Mouse (Mus musculus) myocyte (in vitro differentiated cells): ENCODE results near the gene Crebrf. TPM values are rescaled to one million over a fixed set of nuclear protein-coding genes. Genes with fewer than 3 reads are reported as not detected.

ENCODE experiments used
- H3K27me3 ChIP-seq: one replicate; pipeline ENCODE4 v1.6.1; 2011; ENCODE audit not compliant: control insufficient read depth, insufficient read depth, insufficient read length
- H3K36me3 ChIP-seq: one replicate; pipeline ENCODE4 v1.6.1; 2011; ENCODE audit not compliant: control insufficient read depth, insufficient read depth
- H3K4me2 ChIP-seq: one replicate; pipeline ENCODE4 v1.6.1; 2011; ENCODE audit warnings: low read depth, control low read depth
- H3K4me3 ChIP-seq: one replicate; pipeline ENCODE4 v1.5.1; 2011; ENCODE audit warnings: mild to moderate bottlenecking, control low read depth, moderate library complexity
- H3K79me2 ChIP-seq: one replicate; pipeline ENCODE4 v1.6.1; 2011; ENCODE audit not compliant: control insufficient read depth, insufficient read depth
- H3ac ChIP-seq: one replicate; pipeline ENCODE4 v1.6.1; 2011; ENCODE audit not compliant: control insufficient read depth, insufficient read length
- CEBPB ChIP-seq: IDR thresholded peaks from 2 replicates; pipeline ENCODE4 v1.6.1; 2011; ENCODE audit warnings: mild to moderate bottlenecking, moderate library complexity; ENCODE audit not compliant: poor library complexity, insufficient read depth, severe bottlenecking
- E2F4 ChIP-seq: IDR thresholded peaks from one replicate; pipeline ENCODE4 v1.6.1; 2011; ENCODE audit warnings: mild to moderate bottlenecking, control low read depth, moderate library complexity; ENCODE audit not compliant: insufficient read depth
- MAX ChIP-seq: IDR thresholded peaks from one replicate; pipeline ENCODE4 v1.6.1; 2011; ENCODE audit warnings: low read depth, mild to moderate bottlenecking, control low read depth
- MYOD1 ChIP-seq, 3 experiments: IDR thresholded peaks; one replicate each; pipeline ENCODE4 v1.6.1; 2011; ENCODE audit warnings: control low read depth in 2 of 3, low read depth in 2 of 3, mild to moderate bottlenecking in 2 of 3, moderate library complexity in 1 of 3; ENCODE audit not compliant: insufficient read length in 2 of 3, control insufficient read depth in 1 of 3
- MYOG ChIP-seq, 3 experiments: IDR thresholded peaks; one replicate each; pipeline ENCODE4 v1.6.1; 2011; ENCODE audit warnings: control low read depth in 2 of 3, low read depth in 2 of 3, mild to moderate bottlenecking in 2 of 3; ENCODE audit not compliant: insufficient read length in 2 of 3, control insufficient read depth in 1 of 3, insufficient read depth in 1 of 3
- POLR2A ChIP-seq: IDR thresholded peaks from one replicate; pipeline ENCODE4 v1.6.1; 2011; ENCODE audit warnings: low read depth, mild to moderate bottlenecking, control low read depth, moderate library complexity; ENCODE audit not compliant: insufficient read length
- POLR2AphosphoS2 ChIP-seq: IDR thresholded peaks from one replicate; pipeline ENCODE4 v1.6.1; 2011; ENCODE audit warnings: low read depth, control low read depth; ENCODE audit not compliant: insufficient read length
- REST ChIP-seq: IDR thresholded peaks from one replicate; pipeline ENCODE4 v1.6.1; 2011; ENCODE audit warnings: mild to moderate bottlenecking, control low read depth, moderate library complexity; ENCODE audit not compliant: insufficient read depth, insufficient read length
- SRF ChIP-seq: IDR thresholded peaks from one replicate; pipeline ENCODE4 v1.6.1; 2011; ENCODE audit warnings: low read depth; ENCODE audit not compliant: control insufficient read depth, insufficient read length
- TCF12 ChIP-seq: IDR thresholded peaks from one replicate; pipeline ENCODE4 v1.6.1; 2011; ENCODE audit warnings: mild to moderate bottlenecking, control low read depth; ENCODE audit not compliant: poor library complexity, insufficient read depth, severe bottlenecking
- TCF3 ChIP-seq: IDR thresholded peaks from one replicate; pipeline ENCODE4 v1.6.1; 2011; ENCODE audit warnings: low read depth, control low read depth; ENCODE audit not compliant: insufficient read length
- USF1 ChIP-seq: IDR thresholded peaks from one replicate; pipeline ENCODE4 v1.6.1; 2011; ENCODE audit warnings: low read depth, mild to moderate bottlenecking, control low read depth, moderate library complexity
- polyA plus RNA-seq: library from polyadenylated mRNA; unstranded; fragments of >200 nt; fragmentation: generic; extraction: Trizol; gene quantifications from one replicate; pipeline ENCODE4 v1.2.1, GENCODE M21; 2012; ENCODE audit warnings: missing spikeins

Crebrf gene
- polyA plus RNA-seq, 1 experiment: 2.2 TPM

DNA sequence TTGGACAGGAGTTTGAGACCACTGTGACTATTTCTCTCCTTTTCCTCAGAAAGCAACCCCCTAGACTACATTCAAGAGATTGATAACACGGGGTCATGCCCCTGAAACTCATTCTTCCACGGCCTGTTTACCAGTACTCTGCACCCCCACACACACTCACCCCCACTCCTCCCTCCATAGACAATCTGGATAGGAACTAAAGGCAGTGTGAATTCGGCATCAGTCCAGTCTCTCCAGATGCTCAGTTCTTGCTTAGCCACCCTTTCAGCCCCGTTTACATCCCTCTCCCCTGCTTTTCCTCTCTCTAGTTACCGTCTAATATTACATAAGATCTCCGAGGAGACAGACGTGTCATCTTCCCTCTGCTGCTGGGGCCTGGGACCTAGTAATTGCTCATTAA, 21.3 kb upstream of the Crebrf start:
- Histone ChIP-seq H3ac (no peak overlapping the region), H3K27me3 (no peaks in the 10 kb centered on the region), H3K4me2 (no peak overlapping the region), H3K79me2 (peaks cover 5% of the 10 kb centered on the region), H3K36me3 (peaks cover 5% of the 10 kb centered on the region), H3K4me3 (no peak overlapping the region)
- TF ChIP-seq MAX (no peak), TCF3 (no peak), POLR2AphosphoS2 (no peak), E2F4 (no peak), MYOG (IDR thresholded peaks at IDR 0.05; ENCODE audit: control insufficient read depth in 1 of 3, insufficient read depth in 1 of 3, insufficient read length in 2 of 3, low read depth in 2 of 3) (no peak), POLR2A (no peak), SRF (no peak), USF1 (no peak), CEBPB (no peak), MYOD1 (IDR thresholded peaks at IDR 0.05; ENCODE audit: control insufficient read depth in 1 of 3, insufficient read length in 2 of 3, low read depth in 2 of 3) (no peak), TCF12 (no peak), REST (no peak)

- Histone ChIP-seq H3K27me3 (no peaks in the 10 kb centered on the region), H3K36me3 (peaks cover 6% of the 10 kb centered on the region), H3K4me3 (no peak overlapping the region), H3K79me2 (peaks cover 5% of the 10 kb centered on the region), H3K4me2 (no peak overlapping the region), H3ac (no peak overlapping the region)
- TF ChIP-seq TCF12 (no peak), SRF (no peak), TCF3 (no peak), POLR2AphosphoS2 (no peak)
Observed at GRCm38 (mm10) chr17:26695193-26695592, 20.3 kb upstream of the Crebrf start.

- no peak overlapping the region for H3ac ChIP-seq
- no peaks in the 10 kb centered on the region for H3K27me3 ChIP-seq
- no peak for TF ChIP-seq TCF3
- no peak for TF ChIP-seq MAX
- TF ChIP-seq MYOG (IDR thresholded peaks at IDR 0.05; ENCODE audit: control insufficient read depth in 1 of 3, insufficient read depth in 1 of 3, insufficient read length in 2 of 3, low read depth in 2 of 3): no peak
- TF ChIP-seq REST: no peak
- no peak for TF ChIP-seq POLR2A
- H3K4me3 ChIP-seq: no peak overlapping the region
- H3K79me2 ChIP-seq: no peaks in the 10 kb centered on the region
- peaks cover 6% of the 10 kb centered on the region for H3K36me3 ChIP-seq
- H3K4me2 ChIP-seq: no peak overlapping the region
Observed at GRCm38 (mm10) chr17:26698846-26699245, 16.6 kb upstream of the Crebrf start.

DNA sequence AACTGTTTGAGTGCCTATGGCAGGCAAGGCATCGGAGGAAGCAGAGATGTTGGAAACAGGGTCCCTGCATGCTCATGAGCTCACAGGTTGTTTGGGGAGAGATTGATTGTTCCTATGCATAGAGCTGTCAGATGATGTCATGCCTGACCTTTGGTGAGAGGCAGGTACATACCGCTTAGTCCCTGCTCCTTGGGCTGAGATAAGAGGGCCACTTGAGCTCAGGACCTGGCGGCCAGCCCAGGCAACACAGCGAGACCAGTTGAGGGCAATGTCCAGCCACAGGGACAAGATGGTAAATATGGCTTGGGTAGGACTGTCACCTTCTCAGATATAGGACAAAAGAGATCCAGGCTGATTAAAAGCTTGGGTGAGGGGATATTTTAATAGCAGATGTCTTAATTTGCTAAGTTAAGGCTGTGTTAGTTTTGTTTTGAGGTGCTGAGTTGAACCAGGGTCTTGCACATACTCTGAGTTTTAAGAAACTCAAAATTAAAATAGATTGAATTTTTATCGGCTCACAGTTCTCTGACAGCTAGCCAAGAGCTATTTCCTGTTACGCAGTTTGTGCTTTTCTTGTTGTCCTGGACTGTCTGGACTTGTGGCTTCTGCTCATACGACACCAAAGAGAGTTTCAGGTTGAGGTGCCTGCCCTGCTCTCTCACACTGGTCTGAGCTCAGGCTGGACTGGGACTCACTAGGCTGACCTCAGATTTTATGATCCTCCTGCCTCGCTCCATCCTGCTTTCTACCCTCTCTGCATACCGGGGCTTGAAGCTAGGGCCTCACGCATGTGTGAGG, 15.4 kb upstream of the Crebrf start:
- Histone ChIP-seq H3K4me2 (no peak overlapping the region), H3K4me3 (no peak overlapping the region), H3K79me2 (no peaks in the 10 kb centered on the region), H3K27me3 (no peaks in the 10 kb centered on the region), H3ac (no peak overlapping the region), H3K36me3 (peaks cover 6% of the 10 kb centered on the region)
- TF ChIP-seq SRF: no peak

GRCm38 (mm10) chr17:26701565-26701964, 13.9 kb upstream of the Crebrf start:
- H3K27me3 ChIP-seq: no peaks in the 10 kb centered on the region
- no peaks in the 10 kb centered on the region for H3K79me2 ChIP-seq
- peaks cover 6% of the 10 kb centered on the region for H3K36me3 ChIP-seq
- no peak overlapping the region for H3K4me2 ChIP-seq
- H3K4me3 ChIP-seq: no peak overlapping the region
- no peak overlapping the region for H3ac ChIP-seq
- no peak for TF ChIP-seq POLR2AphosphoS2
- TF ChIP-seq MYOG (IDR thresholded peaks at IDR 0.05; ENCODE audit: control insufficient read depth in 1 of 3, insufficient read depth in 1 of 3, insufficient read length in 2 of 3, low read depth in 2 of 3): no peak

DNA sequence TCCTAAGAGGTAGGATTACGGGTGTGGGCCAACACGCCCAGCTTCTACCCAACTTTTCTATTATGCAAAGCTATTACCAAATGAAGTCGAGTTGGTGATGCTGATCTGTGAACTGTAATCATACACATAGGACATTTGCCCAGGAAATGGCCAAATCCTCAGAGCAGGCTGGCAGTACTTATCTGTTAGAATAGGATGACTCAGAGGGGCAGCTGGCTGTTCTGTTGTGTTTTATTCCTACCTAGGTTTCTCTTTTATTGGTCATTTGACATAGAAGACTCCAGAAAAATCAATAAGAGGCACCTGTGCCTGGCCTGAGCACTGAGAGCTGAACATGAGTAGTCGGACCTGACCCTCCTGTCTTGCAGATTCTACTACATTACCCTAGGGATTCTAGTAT, 12.8 kb upstream of the Crebrf start:
- TF ChIP-seq TCF12: no peak
- no peak for TF ChIP-seq MYOD1 (IDR thresholded peaks at IDR 0.05; ENCODE audit: control insufficient read depth in 1 of 3, insufficient read length in 2 of 3, low read depth in 2 of 3)
- no peak for TF ChIP-seq TCF3
- TF ChIP-seq CEBPB: no peak
- TF ChIP-seq SRF: no peak
- TF ChIP-seq E2F4: no peak
- no peak for TF ChIP-seq POLR2AphosphoS2
- no peak for TF ChIP-seq MYOG (IDR thresholded peaks at IDR 0.05; ENCODE audit: control insufficient read depth in 1 of 3, insufficient read depth in 1 of 3, insufficient read length in 2 of 3, low read depth in 2 of 3)
- no peak for TF ChIP-seq POLR2A
- TF ChIP-seq MAX: no peak
- TF ChIP-seq USF1: no peak
- TF ChIP-seq REST: no peak
- Histone ChIP-seq H3K36me3 (peaks cover 3% of the 10 kb centered on the region), H3K4me3 (no peak overlapping the region), H3K79me2 (no peaks in the 10 kb centered on the region), H3K4me2 (no peak overlapping the region), H3ac (no peak overlapping the region), H3K27me3 (no peaks in the 10 kb centered on the region)
